Mouse (Mus musculus) lung, postnatal 0 days (tissue): Measurements from ENCODE around the gene Bcl6. TPM values are rescaled to one million over a fixed set of nuclear protein-coding genes. Genes with fewer than 3 reads are reported as not detected.

Experiments used
- ATAC-seq: fragments of 200-750 bp; cut with Nextera tagmentation; 2 replicates; pipeline ENCODE4 v1.8.0; 2017; ENCODE audit warnings: moderate library complexity
- DNase-seq: peaks from one replicate; pipeline ENCODE4 v3.0.0-alpha.2; 2016; ENCODE audit warnings: low spot score
- H3K27ac ChIP-seq: fragments of 300-500 bp; sonication (generic); 2 replicates; pipeline ENCODE4 v1.5.1; 2014; ENCODE audit warnings: antibody characterized with exemption, mild to moderate bottlenecking, low read length, mixed read lengths
- H3K27me3 ChIP-seq: fragments of 300-500 bp; sonication (generic); replicated peaks from 2 replicates; pipeline ENCODE4 v1.6.1; 2014; ENCODE audit warnings: low read length, mixed read lengths; ENCODE audit not compliant: insufficient read depth
- H3K36me3 ChIP-seq: fragments of 300-500 bp; sonication (generic); 2 replicates; pipeline ENCODE4 v1.6.1; 2014; ENCODE audit warnings: low read length, mixed read lengths; ENCODE audit not compliant: insufficient read depth
- H3K4me1 ChIP-seq: fragments of 300-500 bp; sonication (generic); 2 replicates; pipeline ENCODE4 v1.6.1; 2014; ENCODE audit warnings: antibody characterized with exemption, low read depth, low read length, mixed read lengths; ENCODE audit not compliant: insufficient read depth
- H3K4me2 ChIP-seq: fragments of 300-500 bp; sonication (generic); replicated peaks from 2 replicates; pipeline ENCODE4 v1.6.1; 2014; ENCODE audit warnings: low read depth, mild to moderate bottlenecking, low read length, moderate library complexity, mixed read lengths
- H3K4me3 ChIP-seq: fragments of 300-500 bp; sonication (generic); 2 replicates; pipeline ENCODE4 v1.5.1; 2014; ENCODE audit warnings: low read depth, low read length
- H3K9ac ChIP-seq: fragments of 300-500 bp; sonication (generic); replicated peaks from 2 replicates; pipeline ENCODE4 v1.6.1; 2014; ENCODE audit warnings: low read depth, mild to moderate bottlenecking
- H3K9me3 ChIP-seq: fragments of 300-500 bp; sonication (generic); 2 replicates; pipeline ENCODE4 v1.6.1; 2016; ENCODE audit warnings: low read length, mixed read lengths
- CTCF ChIP-seq: IDR thresholded peaks from 2 replicates; pipeline ENCODE4 v1.5.1; 2016; ENCODE audit warnings: antibody characterized with exemption, mild to moderate bottlenecking
- EP300 ChIP-seq: IDR thresholded peaks from 2 replicates; pipeline ENCODE4 v1.6.1; 2016; ENCODE audit warnings: antibody characterized with exemption, mild to moderate bottlenecking, control low read depth
- WGBS: fragments of 180-500 bp; shearing (Covaris S2); extraction: QIAGEN DNeasy Blood & Tissue Kit; methylation state at CpG from one replicate; pipeline ENCODE4 v1.1.7; 2014; 5-methylcytosine and 5-hydroxymethylcytosine counted together
- polyA plus RNA-seq: library from polyadenylated mRNA; unstranded; fragments of >200 nt; fragmentation: Nextera tagmentation; extraction: Ambion mirVana; gene quantifications from 2 replicates; pipeline ENCODE4 v1.2.1, GENCODE M21; 2015

Bcl6 gene
- polyA plus RNA-seq, 1 experiment from 2014 or later: 2.3 TPM

DNA sequence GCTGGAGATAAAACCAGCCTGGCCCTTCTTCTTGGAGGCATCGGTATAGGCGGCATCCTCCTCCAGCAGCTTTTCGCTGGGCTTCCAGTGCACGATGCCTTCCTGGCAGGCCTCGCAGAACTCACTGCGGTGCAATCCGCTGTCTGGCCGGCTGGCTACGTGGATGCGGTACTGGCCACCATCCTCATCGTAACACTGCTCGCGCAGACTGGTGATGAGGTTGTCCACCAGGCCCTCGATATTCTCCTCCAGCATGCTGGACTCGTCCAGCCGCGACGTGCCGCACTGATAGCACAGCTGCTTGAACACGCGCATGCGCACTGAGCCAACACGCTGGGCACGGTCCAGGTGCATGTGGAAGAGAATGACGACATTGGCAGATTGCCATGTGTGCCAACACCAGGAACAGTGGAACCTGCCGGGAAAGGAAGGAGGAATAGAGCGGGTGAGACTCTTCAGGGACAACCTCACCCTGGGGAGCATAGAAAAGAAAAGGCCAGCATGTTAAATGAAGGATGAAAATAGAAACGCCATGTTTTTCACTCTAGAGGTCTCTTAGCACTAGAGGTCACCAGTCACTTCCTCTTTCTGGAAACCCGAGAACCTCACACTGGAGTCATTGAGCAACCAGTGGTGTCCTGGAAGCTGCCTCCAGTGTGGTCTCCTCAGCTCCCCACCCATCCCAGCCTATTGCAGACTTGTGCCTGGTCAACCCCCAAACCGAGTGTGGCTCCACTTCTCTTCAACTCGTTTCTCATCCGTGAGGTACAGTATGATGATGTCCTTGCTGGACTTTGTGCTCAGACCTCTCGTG, 61.1 kb downstream of the Bcl6 start:
- no peak for ATAC-seq
- Histone ChIP-seq H3K4me3 (no peak overlapping the region), H3K27ac (no peak overlapping the region)

DNA sequence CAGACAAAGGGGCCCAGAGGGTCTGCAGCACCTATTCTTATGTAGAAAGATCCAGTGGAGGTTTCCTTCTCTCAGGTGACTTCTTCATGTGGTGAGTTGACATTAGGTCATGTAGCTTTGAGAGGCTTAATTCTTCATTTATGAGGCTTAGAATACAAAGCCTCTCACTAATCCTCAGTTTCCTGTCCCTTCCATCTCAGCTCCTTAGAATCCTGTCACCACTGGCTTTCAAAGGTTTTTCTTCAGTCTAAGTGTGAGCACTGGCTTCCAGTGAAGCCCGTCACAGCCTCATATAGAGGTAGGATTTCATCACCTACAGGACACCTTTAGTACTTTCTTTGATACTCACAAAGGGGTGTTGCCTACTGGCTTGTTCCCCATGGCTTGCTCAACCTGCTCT, 65.7 kb downstream of the Bcl6 start:
- no peak overlapping the region for H3K4me2 ChIP-seq
- no peak overlapping the region for H3K27ac ChIP-seq
- TF ChIP-seq EP300 (no peak), CTCF (no peak)
- 80% methylated on average over 1 of the region's 1 CpGs for WGBS
- ATAC-seq: no peak
- H3K27me3 ChIP-seq: no peaks in the 10 kb centered on the region
- no peak for DNase-seq
- H3K9ac ChIP-seq: no peak overlapping the region
- H3K4me3 ChIP-seq: no peak overlapping the region
- no peaks in the 10 kb centered on the region for H3K4me1 ChIP-seq
- H3K36me3 ChIP-seq: no peaks in the 10 kb centered on the region
- no peaks in the 10 kb centered on the region for H3K9me3 ChIP-seq

More for the DNA sequence above, 61.1 kb downstream of the Bcl6 start:
- TF ChIP-seq CTCF: no peak
- TF ChIP-seq EP300: no peak
- Histone ChIP-seq H3K27me3 (no peaks in the 10 kb centered on the region), H3K36me3 (no peaks in the 10 kb centered on the region), H3K4me1 (no peaks in the 10 kb centered on the region), H3K4me2 (no peak overlapping the region), H3K9ac (no peak overlapping the region), H3K9me3 (no peaks in the 10 kb centered on the region)
- DNase-seq: no peak
- 82% methylated on average over 33 of the region's 33 CpGs for WGBS

DNA sequence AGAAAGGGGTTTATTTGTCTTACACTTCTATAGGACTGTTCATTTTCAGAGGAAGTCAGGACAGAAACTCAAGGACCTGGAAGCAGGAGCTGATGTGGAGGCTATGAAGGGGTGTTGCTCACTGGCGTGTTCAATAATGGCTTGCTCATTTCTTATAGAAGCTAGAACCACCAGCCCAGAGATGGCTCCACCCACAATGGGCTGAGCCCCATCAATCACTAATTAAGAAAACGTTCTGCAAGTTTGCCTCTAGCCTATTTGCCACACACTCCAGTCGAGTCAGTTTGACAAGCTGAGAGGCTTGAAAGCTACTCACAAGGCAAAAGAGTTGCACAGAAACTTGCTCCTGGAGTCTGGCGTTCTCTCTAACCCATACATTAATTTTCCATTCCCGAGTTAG, 67.0 kb downstream of the Bcl6 start:
- Histone ChIP-seq H3K27ac (no peak overlapping the region), H3K4me3 (no peak overlapping the region), H3K9ac (no peak overlapping the region), H3K4me2 (no peak overlapping the region), H3K4me1 (no peaks in the 10 kb centered on the region), H3K9me3 (no peaks in the 10 kb centered on the region), H3K27me3 (no peaks in the 10 kb centered on the region), H3K36me3 (no peaks in the 10 kb centered on the region)
- DNase-seq: no peak
- no peak for ATAC-seq
- 52% methylated on average over 5 of the region's 5 CpGs for WGBS
- TF ChIP-seq EP300 (no peak), CTCF (no peak)

DNA sequence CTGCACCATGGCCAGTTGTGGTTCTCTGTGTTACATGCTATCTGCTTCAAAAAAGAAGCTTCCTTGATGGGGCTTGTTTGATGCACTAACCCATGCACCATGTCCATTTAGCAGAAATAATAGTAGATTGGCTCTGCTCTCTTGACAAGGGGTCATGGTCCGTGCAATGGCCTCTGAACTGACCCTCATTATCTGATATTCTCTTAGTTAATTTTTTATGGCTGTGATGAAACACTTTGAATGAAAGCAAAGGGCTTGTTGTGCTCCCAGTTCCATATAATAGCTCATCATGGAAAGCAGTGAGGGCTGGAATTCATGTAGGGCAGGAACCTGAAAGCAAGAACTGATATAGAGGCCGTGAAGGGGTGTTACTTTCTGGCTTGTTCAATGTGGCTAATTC, 69.2 kb downstream of the Bcl6 start:
- no peak overlapping the region for H3K27ac ChIP-seq
- 82% methylated on average over 2 of the region's 2 CpGs for WGBS
- no peak overlapping the region for H3K4me3 ChIP-seq
- H3K36me3 ChIP-seq: no peaks in the 10 kb centered on the region
- no peaks in the 10 kb centered on the region for H3K4me1 ChIP-seq
- no peaks in the 10 kb centered on the region for H3K27me3 ChIP-seq
- no peak for TF ChIP-seq CTCF
- TF ChIP-seq EP300: no peak
- DNase-seq: no peak
- H3K9me3 ChIP-seq: no peaks in the 10 kb centered on the region
- H3K4me2 ChIP-seq: no peak overlapping the region
- H3K9ac ChIP-seq: no peak overlapping the region
- ATAC-seq: no peak

Other genes starting within 250 kb of the Bcl6 start
- not detected in 2 replicates for gene Sst, start 97.9 kb downstream of the Bcl6 start, polyA plus RNA-seq
- gene Rtp2, start 56.5 kb downstream of the Bcl6 start, polyA plus RNA-seq: not detected in 2 replicates
- gene Gm37419, start 370 bp downstream of the Bcl6 start, polyA plus RNA-seq: not detected in 2 replicates